Mouse (Mus musculus): ENCODE results near the gene Atp5e. TPM values are rescaled to one million over a fixed set of nuclear protein-coding genes. Genes with fewer than 3 reads are reported as not detected.
A peak's percentile ranks its signal among the peaks of the same experiment; 100 is the strongest.

Gene Atp5e
- total and polyA plus RNA-seq, 3 experiments, result 251 to 699 (median 673) TPM

GRCm38 (mm10) chr2:174438181-174438580 is 25.7 kb downstream of the Atp5e start:
- Histone ChIP-seq H3K9ac (ENCODE audit: insufficient read depth, low read depth) (peak overlapping the region; percentile 61), H3K4me3 (replicated peaks in 1 of 3; ENCODE audit: low read depth in 2 of 3, low read length in 2 of 3, poor library complexity in 1 of 3) (peak overlapping the region; percentile 73 to 97 (median 96)), H3K36me3 (replicated peaks in 1 of 2; ENCODE audit: control insufficient read depth in 1 of 2, insufficient read depth in 1 of 2, low read length in 1 of 2) (peaks cover 25 to 36% of the 10 kb centered on the region in 2 experiments), H3K9me3 (replicated peaks; ENCODE audit: low read length) (no peaks in the 10 kb centered on the region), H3K4me2 (ENCODE audit: insufficient read depth, low read depth, poor library complexity, severe bottlenecking) (peak overlapping the region; percentile 67), H3K79me2 (replicated peaks; ENCODE audit: control insufficient read depth, extremely low read depth, insufficient read depth, poor library complexity, severe bottlenecking) (peaks cover 29% of the 10 kb centered on the region), H3K4me1 (ENCODE audit: control insufficient read depth in 1 of 2, insufficient read depth in 2 of 2) (peaks cover 34 to 74% of the 10 kb centered on the region in 2 experiments), H3K27ac (ENCODE audit: insufficient read depth, low read depth) (peak overlapping the region; percentile 20), H3K27me3 (replicated peaks) (no peaks in the 10 kb centered on the region)
- DNase-seq (ENCODE audit: extremely low read depth), result no peak
- in situ Hi-C loops (cut with MboI; ENCODE audit: low pct_ligation_motif_present, low pct_unique_long_range_greater_than_20kb, low sequenced_read_pairs), result no loop called here
- TF ChIP-seq E2F4 (IDR thresholded peaks at IDR 0.05; ENCODE audit: insufficient replicate concordance, low read depth, low read length) (no peak), HCFC1 (IDR thresholded peaks at IDR 0.05; ENCODE audit: low read depth, low read length) (no peak), PAX5 (IDR thresholded peaks at IDR 0.05; ENCODE audit: low read length) (no peak), MAX (IDR thresholded peaks at IDR 0.05; ENCODE audit: low read length) (no peak), POLR2A (IDR thresholded peaks at IDR 0.05; ENCODE audit: low read depth, low read length) (no peak), KAT2A (IDR thresholded peaks at IDR 0.05; ENCODE audit: insufficient replicate concordance, low read length) (no peak), NELFE (IDR thresholded peaks at IDR 0.05; ENCODE audit: low read depth, low read length) (no peak), BHLHE40 (IDR thresholded peaks at IDR 0.05; ENCODE audit: low read depth, low read length) (0 out of 2 replicates have a peak, but pooled peaks have one; percentile 1)
- dilution Hi-C loops (cut with MboI; ENCODE audit: extremely low pct_ligation_motif_present, extremely low pct_unique_long_range_greater_than_20kb, low sequenced_read_pairs), result no loop called here

- Histone ChIP-seq H3K9ac (ENCODE audit: insufficient read depth, low read depth) (peak overlapping the region; percentile 61), H3K79me2 (replicated peaks; ENCODE audit: control insufficient read depth, extremely low read depth, insufficient read depth, poor library complexity, severe bottlenecking) (peaks cover 29% of the 10 kb centered on the region), H3K36me3 (replicated peaks in 1 of 2; ENCODE audit: control insufficient read depth in 1 of 2, insufficient read depth in 1 of 2, low read length in 1 of 2) (peaks cover 29 to 41% of the 10 kb centered on the region in 2 experiments), H3K4me1 (ENCODE audit: control insufficient read depth in 1 of 2, insufficient read depth in 2 of 2) (peaks cover 32 to 69% of the 10 kb centered on the region in 2 experiments), H3K27ac (ENCODE audit: insufficient read depth, low read depth) (peak overlapping the region; percentile 20), H3K4me2 (ENCODE audit: insufficient read depth, low read depth, poor library complexity, severe bottlenecking) (peak overlapping the region; percentile 67), H3K27me3 (replicated peaks) (no peaks in the 10 kb centered on the region), H3K4me3 (replicated peaks in 1 of 3; ENCODE audit: low read depth in 2 of 3, low read length in 2 of 3, poor library complexity in 1 of 3) (peak overlapping the region; percentile 73 to 97 (median 96)), H3K9me3 (replicated peaks; ENCODE audit: low read length) (no peaks in the 10 kb centered on the region)
- no peak for DNase-seq (ENCODE audit: extremely low read depth)
- TF ChIP-seq RCOR1 (conservative IDR thresholded peaks at IDR 0.05; ENCODE audit: low read depth, low read length) (no peak), IRF4 (IDR thresholded peaks at IDR 0.05; ENCODE audit: low read depth, low read length) (peak; percentile 34; the same call in 1 of the 2 replicates), SIN3A (IDR thresholded peaks at IDR 0.05; ENCODE audit: low read length) (peak; percentile 49; the same call in 1 of the 2 replicates), MXI1 (IDR thresholded peaks at IDR 0.05; ENCODE audit: low read depth, low read length) (peak; percentile 53), EP300 (IDR thresholded peaks at IDR 0.05; ENCODE audit: low read length) (0 out of 2 replicates have a peak, but pooled peaks have one; percentile 38), E2F4 (IDR thresholded peaks at IDR 0.05; ENCODE audit: insufficient replicate concordance, low read depth, low read length) (no peak), TCF12 (IDR thresholded peaks at IDR 0.05; ENCODE audit: low read depth, low read length) (peak; percentile 47; the same call in 1 of the 2 replicates)
- dilution Hi-C loops (cut with MboI; ENCODE audit: extremely low pct_ligation_motif_present, extremely low pct_unique_long_range_greater_than_20kb, low sequenced_read_pairs) (no loop called here), in situ Hi-C loops (cut with MboI; ENCODE audit: low pct_ligation_motif_present, low pct_unique_long_range_greater_than_20kb, low sequenced_read_pairs) (no loop called here)
Measured at GRCm38 (mm10) chr2:174437697-174437982, 26.3 kb downstream of the Atp5e start.
